Mouse (Mus musculus): ENCODE results near the gene Efna2. TPM values are rescaled to one million over a fixed set of nuclear protein-coding genes. Genes with fewer than 3 reads are reported as not detected.

Gene Efna2
- polyA plus RNA-seq, 1 experiment from 2014 or later = 26.8 TPM

- Histone ChIP-seq H3K4me1 (peaks cover 38% of the 10 kb centered on the region), H3K9ac (peak within 1 kb of the TSS; percentile 71), H3K36me3 (peaks cover 28% of the 10 kb centered on the region), H3K27ac (peak within 1 kb of the TSS; percentile 78), H3K9me3 (no peaks in the 10 kb centered on the region), H3K4me2 (peak within 1 kb of the TSS; percentile 70), H3K27me3 (no peaks in the 10 kb centered on the region), H3K4me3 (peak within 1 kb of the TSS; percentile 58)
- peak; percentile 53; the same call in 1 of the 2 replicates for ATAC-seq (ENCODE audit: insufficient number of reproducible peaks, insufficient read depth, low FRiP score, low TSS enrichment, low read depth)
- WGBS = 10% methylated on average over 35 of the region's 35 CpGs
These were observed 6.6 kb upstream of the Efna2 start, which contains the start of gene 1600002K03Rik for GRCm38 (mm10) chr10:80172527-80173292. Gene 1600002K03Rik, plus strand, starts transcription at chr10:80172944.

DNA sequence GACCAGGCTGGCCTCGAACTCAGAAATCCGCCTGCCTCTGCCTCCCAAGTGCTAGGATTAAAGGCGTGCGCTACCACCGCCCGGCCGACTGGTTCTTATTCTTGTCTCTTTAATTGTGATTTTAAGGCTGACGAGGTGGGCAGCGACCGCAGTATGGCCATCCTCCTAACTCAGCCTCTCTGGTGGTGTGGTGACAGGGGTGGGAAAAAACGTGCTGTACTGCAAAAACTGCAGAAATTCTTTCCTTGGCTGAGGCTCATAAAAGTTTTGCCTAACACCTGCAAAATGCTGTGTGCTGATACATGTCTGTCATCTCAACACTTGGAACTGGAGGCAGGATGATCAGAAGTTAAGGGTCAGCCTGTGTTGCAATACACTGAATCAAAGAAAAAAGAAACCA is 5.9 kb upstream of the Efna2 start:
- H3K27ac ChIP-seq = peak overlapping the region; percentile 78
- H3K9me3 ChIP-seq = no peaks in the 10 kb centered on the region
- H3K4me1 ChIP-seq = peaks cover 38% of the 10 kb centered on the region
- no peaks in the 10 kb centered on the region for H3K27me3 ChIP-seq
- H3K4me2 ChIP-seq = peak overlapping the region; percentile 70
- peaks cover 28% of the 10 kb centered on the region for H3K36me3 ChIP-seq
- WGBS = 7% methylated on average over 11 of the region's 11 CpGs
- H3K9ac ChIP-seq = peak overlapping the region; percentile 71
- no peak for ATAC-seq (ENCODE audit: insufficient number of reproducible peaks, insufficient read depth, low FRiP score, low TSS enrichment, low read depth)
- H3K4me3 ChIP-seq = peak overlapping the region; percentile 58

DNA sequence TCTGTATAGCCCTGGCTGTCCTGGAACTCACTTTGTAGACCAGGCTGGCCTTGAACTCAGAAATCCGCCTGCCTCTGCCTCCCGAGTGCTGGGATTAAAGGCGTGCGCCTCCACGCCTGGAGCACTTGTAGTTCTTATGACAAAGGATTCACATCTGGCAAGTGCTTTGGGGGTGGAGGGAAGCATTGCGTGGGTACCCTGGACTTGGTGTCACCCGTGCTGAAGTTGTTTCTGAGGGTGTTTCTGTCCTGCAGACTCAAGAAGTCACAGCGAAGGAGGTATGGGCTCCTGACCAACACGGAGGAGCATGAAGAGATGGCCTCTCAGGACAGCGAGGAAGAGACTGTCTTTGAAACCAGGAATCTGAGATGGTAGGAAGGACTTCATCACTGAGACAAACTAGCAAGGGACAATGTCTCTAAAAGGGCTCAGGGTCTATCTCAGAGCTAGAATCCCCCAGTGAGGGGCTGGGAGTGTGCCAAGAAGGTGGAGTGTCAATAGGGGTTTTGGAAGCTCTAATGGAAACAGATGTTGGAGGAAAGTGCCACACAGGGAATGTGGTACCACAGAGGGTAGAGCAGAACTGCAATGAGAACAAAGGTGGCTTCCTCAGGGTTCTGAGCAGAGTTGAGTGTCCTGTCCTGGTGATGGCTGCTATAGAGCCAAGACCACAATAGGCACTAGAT is 5.2 kb upstream of the Efna2 start:
- Histone ChIP-seq H3K4me3 (no peak overlapping the region), H3K27me3 (no peaks in the 10 kb centered on the region), H3K27ac (peak overlapping the region; percentile 22; the same call in 1 of the 2 replicates), H3K9me3 (no peaks in the 10 kb centered on the region), H3K9ac (0 out of 2 replicates have a peak overlapping the region, but pooled peaks have one; percentile 21), H3K4me1 (peaks cover 31% of the 10 kb centered on the region), H3K36me3 (peaks cover 28% of the 10 kb centered on the region), H3K4me2 (no peak overlapping the region)
- no peak for ATAC-seq (ENCODE audit: insufficient number of reproducible peaks, insufficient read depth, low FRiP score, low TSS enrichment, low read depth)
- 85% methylated on average over 10 of the region's 10 CpGs for WGBS

- Histone ChIP-seq H3K9me3 (no peaks in the 10 kb centered on the region), H3K9ac (0 out of 2 replicates have a peak overlapping the region, but pooled peaks have one; percentile 21), H3K36me3 (peaks cover 27% of the 10 kb centered on the region), H3K4me3 (no peak overlapping the region), H3K4me1 (peaks cover 28% of the 10 kb centered on the region), H3K27me3 (no peaks in the 10 kb centered on the region), H3K4me2 (no peak overlapping the region), H3K27ac (0 out of 2 replicates have a peak overlapping the region, but pooled peaks have one; percentile 22)
- 48% methylated on average over 2 of the region's 2 CpGs for WGBS
- no peak for ATAC-seq (ENCODE audit: insufficient number of reproducible peaks, insufficient read depth, low FRiP score, low TSS enrichment, low read depth)
These were observed 4.6 kb upstream of the Efna2 start for GRCm38 (mm10) chr10:80174705-80175104.

GRCm38 (mm10) chr10:80175536-80176269 is 3.6 kb upstream of the Efna2 start:
- WGBS = 16% methylated on average over 4 of the region's 4 CpGs
- no peak overlapping the region for H3K4me2 ChIP-seq
- no peak for ATAC-seq (ENCODE audit: insufficient number of reproducible peaks, insufficient read depth, low FRiP score, low TSS enrichment, low read depth)
- no peaks in the 10 kb centered on the region for H3K9me3 ChIP-seq
- no peaks in the 10 kb centered on the region for H3K27me3 ChIP-seq
- H3K4me1 ChIP-seq = peaks cover 26% of the 10 kb centered on the region
- peaks cover 17% of the 10 kb centered on the region for H3K36me3 ChIP-seq
- 0 out of 2 replicates have a peak overlapping the region, but pooled peaks have one; percentile 3 for H3K9ac ChIP-seq
- H3K27ac ChIP-seq = no peak overlapping the region
- H3K4me3 ChIP-seq = no peak overlapping the region

DNA sequence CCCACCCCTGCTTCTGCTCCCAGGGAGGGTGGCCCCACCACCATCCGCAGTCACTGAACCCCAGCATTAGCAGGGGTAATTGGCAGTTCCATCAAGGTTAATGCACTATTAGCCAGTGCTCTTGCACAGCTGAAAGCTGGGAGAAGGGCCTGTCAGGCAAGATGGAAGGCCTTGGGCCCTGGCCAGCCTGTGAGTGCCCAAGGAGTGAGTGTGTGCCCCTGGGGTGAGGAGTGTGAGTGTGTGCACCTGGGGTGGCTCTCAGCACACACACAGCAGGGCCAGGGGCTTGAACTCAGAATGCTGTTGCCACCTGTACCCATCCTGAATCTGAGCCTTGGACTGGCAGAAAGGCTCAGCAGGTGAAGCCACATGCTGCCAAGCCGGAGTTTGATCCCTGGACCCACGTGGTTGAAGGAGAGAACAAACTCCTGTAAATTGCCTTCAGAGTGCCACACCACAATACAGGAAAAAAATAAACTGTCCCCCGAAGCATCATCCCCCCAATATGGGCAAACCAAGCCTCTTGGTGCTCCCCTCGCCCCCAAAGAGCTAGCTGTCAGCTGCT is 2.9 kb upstream of the Efna2 start:
- peaks cover 29% of the 10 kb centered on the region for H3K4me1 ChIP-seq
- H3K27me3 ChIP-seq = no peaks in the 10 kb centered on the region
- WGBS = 76% methylated on average over 5 of the region's 5 CpGs
- no peaks in the 10 kb centered on the region for H3K9me3 ChIP-seq
- H3K4me3 ChIP-seq = no peak overlapping the region
- H3K27ac ChIP-seq = no peak overlapping the region
- H3K9ac ChIP-seq = 0 out of 2 replicates have a peak overlapping the region, but pooled peaks have one; percentile 3
- H3K4me2 ChIP-seq = no peak overlapping the region
- no peak for ATAC-seq (ENCODE audit: insufficient number of reproducible peaks, insufficient read depth, low FRiP score, low TSS enrichment, low read depth)
- H3K36me3 ChIP-seq = peaks cover 11% of the 10 kb centered on the region

- ATAC-seq (ENCODE audit: insufficient number of reproducible peaks, insufficient read depth, low FRiP score, low TSS enrichment, low read depth) = no peak
- peaks cover 8% of the 10 kb centered on the region; the same call in 1 of the 2 replicates for H3K36me3 ChIP-seq
- H3K9ac ChIP-seq = no peak overlapping the region
- no peak overlapping the region for H3K27ac ChIP-seq
- peaks cover 24% of the 10 kb centered on the region for H3K4me1 ChIP-seq
- H3K4me3 ChIP-seq = no peak overlapping the region
- 75% methylated on average over 7 of the region's 7 CpGs for WGBS
- H3K9me3 ChIP-seq = no peaks in the 10 kb centered on the region
- no peaks in the 10 kb centered on the region for H3K27me3 ChIP-seq
- H3K4me2 ChIP-seq = no peak overlapping the region
These were observed 1.6 kb upstream of the Efna2 start for GRCm38 (mm10) chr10:80177441-80178279.

- no peaks in the 10 kb centered on the region for H3K9me3 ChIP-seq
- no peaks in the 10 kb centered on the region for H3K27me3 ChIP-seq
- 34% methylated on average over 6 of the region's 6 CpGs for WGBS
- H3K4me2 ChIP-seq = peak overlapping the region; percentile 89
- H3K36me3 ChIP-seq = peaks cover 22% of the 10 kb centered on the region
- H3K9ac ChIP-seq = peak overlapping the region; percentile 97
- H3K4me3 ChIP-seq = peak overlapping the region; percentile 76
- ATAC-seq (ENCODE audit: insufficient number of reproducible peaks, insufficient read depth, low FRiP score, low TSS enrichment, low read depth) = no peak
- H3K27ac ChIP-seq = peak overlapping the region; percentile 77
- H3K4me1 ChIP-seq = peaks cover 23% of the 10 kb centered on the region
These were observed 1.0 kb downstream of the Efna2 start for GRCm38 (mm10) chr10:80180288-80180687.

DNA sequence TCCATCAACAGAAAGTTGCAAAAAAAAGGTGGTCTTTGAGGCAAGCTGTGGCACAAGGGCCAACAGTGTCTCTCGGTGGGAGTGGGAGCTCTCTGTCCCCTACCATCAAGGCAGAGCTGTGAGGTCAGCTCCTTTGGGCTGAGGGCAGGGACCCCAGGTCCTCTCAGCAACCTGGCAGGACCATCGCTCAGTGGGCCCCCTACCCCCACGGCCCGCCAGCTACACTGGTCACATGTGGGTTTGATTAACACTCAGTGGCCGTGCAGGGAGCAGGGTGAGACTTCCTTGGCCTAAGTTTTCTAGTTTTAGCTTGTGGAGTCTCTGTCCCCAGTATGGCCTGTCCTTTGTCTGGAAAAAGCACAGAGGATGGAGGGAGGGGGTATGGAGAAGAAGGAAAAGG is 1.5 kb downstream of the Efna2 start:
- no peak overlapping the region for H3K27ac ChIP-seq
- peak overlapping the region; percentile 89 for H3K4me2 ChIP-seq
- H3K4me1 ChIP-seq = peaks cover 28% of the 10 kb centered on the region
- WGBS = 19% methylated on average over 5 of the region's 5 CpGs
- ATAC-seq (ENCODE audit: insufficient number of reproducible peaks, insufficient read depth, low FRiP score, low TSS enrichment, low read depth) = no peak
- peak overlapping the region; percentile 97 for H3K9ac ChIP-seq
- H3K9me3 ChIP-seq = no peaks in the 10 kb centered on the region
- H3K36me3 ChIP-seq = peaks cover 22% of the 10 kb centered on the region
- peak overlapping the region; percentile 76 for H3K4me3 ChIP-seq
- H3K27me3 ChIP-seq = no peaks in the 10 kb centered on the region

DNA sequence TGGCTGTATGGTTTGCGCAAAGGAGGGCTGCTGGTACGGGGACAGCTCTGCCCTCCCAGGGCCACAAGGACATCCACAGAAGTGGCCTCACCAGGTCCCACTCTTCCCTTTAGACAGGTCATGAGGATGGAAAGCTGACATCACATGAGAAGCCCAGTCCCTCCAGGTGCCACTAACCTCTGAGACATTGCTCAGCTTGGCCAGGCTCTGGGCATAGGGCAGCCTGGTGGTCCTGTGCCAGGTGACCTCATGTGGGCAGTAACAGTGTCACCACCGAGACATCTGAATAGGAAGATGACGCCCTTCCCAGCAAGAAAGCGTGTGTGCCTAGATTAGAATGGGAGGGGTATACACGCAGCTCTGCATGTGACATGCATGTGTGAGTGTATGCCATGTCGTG is 3.3 kb downstream of the Efna2 start:
- ATAC-seq (ENCODE audit: insufficient number of reproducible peaks, insufficient read depth, low FRiP score, low TSS enrichment, low read depth) = no peak
- H3K9ac ChIP-seq = no peak overlapping the region
- H3K27ac ChIP-seq = no peak overlapping the region
- no peak overlapping the region for H3K4me2 ChIP-seq
- peaks cover 31% of the 10 kb centered on the region for H3K4me1 ChIP-seq
- no peaks in the 10 kb centered on the region for H3K9me3 ChIP-seq
- H3K4me3 ChIP-seq = no peak overlapping the region
- 88% methylated on average over 7 of the region's 7 CpGs for WGBS
- no peaks in the 10 kb centered on the region for H3K27me3 ChIP-seq
- H3K36me3 ChIP-seq = peaks cover 34% of the 10 kb centered on the region
